8 mouse cellular contexts compared by ENCODE assay signal in genomic region chr19:4332653-4333052, GRCm38 (mm10). TPM values are rescaled to one million over a fixed set of nuclear protein-coding genes. Genes with fewer than 3 reads are reported as not detected.
DNase-seq lines count a peak whose midpoint lies in the region; ATAC-seq lines count a peak whose summit lies in the region.

No protein-coding gene starts in this region.

- intact Hi-C loops in gastrocnemius, postnatal 36 days (cut with DNase I) = no loop called here

- 0% methylated on average over 4 of the region's 4 CpGs for WGBS in heart, embryonic 11.5 days (ENCODE audit: insufficient replicate concordance)
- WGBS in kidney, embryonic 16.5 days = 0% methylated on average over 4 of the region's 4 CpGs
- 2% methylated on average over 4 of the region's 4 CpGs for WGBS in liver, embryonic 13.5 days (ENCODE audit: insufficient replicate concordance)

- DNase-seq in gastrocnemius, postnatal 10 days = peak; percentile 31
- no peak for DNase-seq in gastrocnemius, postnatal 36 days
- DNase-seq in liver, embryonic 13.5 days = peak; percentile 29
- peak; percentile 37 for DNase-seq in neural tube, embryonic 10.5 days (ENCODE audit: extremely low spot score, low spot score)
- peak; percentile 21 for DNase-seq in testis, postnatal 14 days (ENCODE audit: low spot score)

- no peaks in the 10 kb centered on the region for H3K9me3 ChIP-seq in heart, embryonic 11.5 days (replicated peaks; ENCODE audit: control insufficient read depth, low read length)
- H3K9me3 ChIP-seq in kidney, embryonic 16.5 days (ENCODE audit: low read length) = no peaks in the 10 kb centered on the region
- no peaks in the 10 kb centered on the region for H3K9me3 ChIP-seq in liver, embryonic 13.5 days (replicated peaks)

- H3K27ac ChIP-seq in heart, embryonic 11.5 days (ENCODE audit: low read depth, low read length) = peak overlapping the region; percentile 96
- H3K27ac ChIP-seq in kidney, embryonic 16.5 days (ENCODE audit: low read length) = peak overlapping the region; percentile 80
- peak overlapping the region; percentile 85 for H3K27ac ChIP-seq in liver, embryonic 13.5 days

- H3K9ac ChIP-seq in heart, embryonic 11.5 days (ENCODE audit: low read depth, low read length) = peak overlapping the region; percentile 78
- H3K9ac ChIP-seq in kidney, embryonic 16.5 days (replicated peaks; ENCODE audit: low read length) = peak overlapping the region; percentile 64
- peak overlapping the region; percentile 73 for H3K9ac ChIP-seq in liver, embryonic 13.5 days

- peaks cover 24% of the 10 kb centered on the region for H3K4me1 ChIP-seq in heart, embryonic 11.5 days (ENCODE audit: control insufficient read depth, insufficient read depth, low read length)
- peaks cover 28% of the 10 kb centered on the region for H3K4me1 ChIP-seq in kidney, embryonic 16.5 days (ENCODE audit: insufficient read depth, low read length)
- H3K4me1 ChIP-seq in liver, embryonic 13.5 days (replicated peaks) = peaks cover 47% of the 10 kb centered on the region

- H3K4me2 ChIP-seq in heart, embryonic 11.5 days = peak overlapping the region; percentile 89
- H3K4me2 ChIP-seq in kidney, embryonic 16.5 days (replicated peaks; ENCODE audit: low read depth, low read length) = peak overlapping the region; percentile 57
- peak overlapping the region; percentile 77 for H3K4me2 ChIP-seq in liver, embryonic 13.5 days

- H3K4me3 ChIP-seq in heart, embryonic 11.5 days (ENCODE audit: low read depth, low read length) = peak overlapping the region; percentile 72
- peak overlapping the region; percentile 50 for H3K4me3 ChIP-seq in kidney, embryonic 16.5 days (ENCODE audit: low read length)
- H3K4me3 ChIP-seq in liver, embryonic 13.5 days (replicated peaks) = peak overlapping the region; percentile 63

- H3K36me3 ChIP-seq in heart, embryonic 11.5 days (ENCODE audit: control insufficient read depth, insufficient read depth, low read length) = peaks cover 8% of the 10 kb centered on the region
- H3K36me3 ChIP-seq in kidney, embryonic 16.5 days (ENCODE audit: insufficient read depth, low read length) = peaks cover 27% of the 10 kb centered on the region
- peaks cover 46% of the 10 kb centered on the region for H3K36me3 ChIP-seq in liver, embryonic 13.5 days

- ATAC-seq in common myeloid progenitor, adult 5-6 weeks (replicated peaks; ENCODE audit: low read depth, poor library complexity, severe bottlenecking) = peak; percentile 37; the same call in 1 of the 2 replicates
- no peak for ATAC-seq in heart, embryonic 11.5 days (replicated peaks; ENCODE audit: insufficient number of reproducible peaks, low FRiP score, low TSS enrichment)
- no peak for ATAC-seq in kidney, embryonic 16.5 days (ENCODE audit: low FRiP score, low TSS enrichment)
- ATAC-seq in liver, embryonic 13.5 days (ENCODE audit: low read depth) = peak; percentile 18; the same call in 1 of the 2 replicates

- no peaks in the 10 kb centered on the region for H3K27me3 ChIP-seq in heart, embryonic 11.5 days (ENCODE audit: control insufficient read depth, insufficient read depth, low read length)
- no peaks in the 10 kb centered on the region for H3K27me3 ChIP-seq in kidney, embryonic 16.5 days (ENCODE audit: insufficient read depth, low read length)
- no peaks in the 10 kb centered on the region for H3K27me3 ChIP-seq in liver, embryonic 13.5 days

RNA-seq across cellular contexts. Expression of gene Grk2, which starts 26.6 kb away (rescaled TPM):
- 10 to 100 TPM; 28.1 to 41.2 TPM for total RNA-seq in gastrocnemius, postnatal 10 days (2021)
- 10 to 100 TPM; 41.5 to 52.0 TPM for total RNA-seq in gastrocnemius, postnatal 36 days (2021)
- total RNA-seq in common myeloid progenitor, adult 5-6 weeks (2017) = 186 and 204 TPM in 2 replicates
- 12.0 and 14.2 TPM in 2 replicates for polyA plus RNA-seq in heart, embryonic 11.5 days (2014; fragmentation: Nextera tagmentation; extraction: Ambion mirVana)
- polyA plus RNA-seq in kidney, embryonic 16.5 days (2015; fragmentation: Nextera tagmentation; extraction: Ambion mirVana) = 15.9 and 20.0 TPM in 2 replicates
- 10.1 and 10.3 TPM in 2 replicates for polyA plus RNA-seq in liver, embryonic 13.5 days (2015; fragmentation: Nextera tagmentation; extraction: Ambion mirVana)

RNA-seq across cellular contexts. Expression of gene Ankrd13d, which starts 49.7 kb away (rescaled TPM):
- total RNA-seq in gastrocnemius, postnatal 10 days (2021) = 1 to 10 TPM; 1.2 to 1.3 TPM
- total RNA-seq in gastrocnemius, postnatal 36 days (2021) = under 1 TPM; 0.23 to 0.27 TPM
- total RNA-seq in common myeloid progenitor, adult 5-6 weeks (2017) = 0.58 and 3.7 TPM in 2 replicates
- 2.1 and 2.2 TPM in 2 replicates for polyA plus RNA-seq in heart, embryonic 11.5 days (2014; fragmentation: Nextera tagmentation; extraction: Ambion mirVana)
- 7.4 and 9.0 TPM in 2 replicates for polyA plus RNA-seq in kidney, embryonic 16.5 days (2015; fragmentation: Nextera tagmentation; extraction: Ambion mirVana)
- polyA plus RNA-seq in liver, embryonic 13.5 days (2015; fragmentation: Nextera tagmentation; extraction: Ambion mirVana) = 0.57 and 0.74 TPM in 2 replicates

Comparison
In these comparisons a context has a peak if more than half of its experiments do, and no peak if none do; other contexts are left out.
1. DNase-seq: peak in gastrocnemius, postnatal 10 days (single experiment), liver, embryonic 13.5 days (single experiment), neural tube, embryonic 10.5 days (single experiment) and testis, postnatal 14 days (single experiment); none in gastrocnemius, postnatal 36 days (0 of 2).
2. ATAC-seq: peak in common myeloid progenitor, adult 5-6 weeks (single experiment) and liver, embryonic 13.5 days (single experiment); none in heart, embryonic 11.5 days (single experiment) and kidney, embryonic 16.5 days (single experiment).
3. Peak in every context shown above with its lines, with median percentiles within 50 percentile points of each other: H3K27ac ChIP-seq, H3K4me2 ChIP-seq, H3K4me3 ChIP-seq and H3K9ac ChIP-seq.